Mouse (Mus musculus) T-helper 17 cell (primary cell): Measurements from ENCODE around the gene Malrd1.
"Not testable (repeated sequence)": the region's sequence is repeated elsewhere in the genome, so short reads cannot be mapped to it uniquely, and the experiment has no call there.

Source experiments
- in situ Hi-C, 2 experiments: fragments of 300-600 bp; cut with MboI, MseI; formaldehyde crosslinking; loops; 1 replicate in 1 of 2; 2 replicates in 1 of 2; pipeline ENCODE4 v1.15.1; 2025; ENCODE audit warnings: high pct_unique_total_duplicates in 2 of 2

Malrd1 gene

DNA sequence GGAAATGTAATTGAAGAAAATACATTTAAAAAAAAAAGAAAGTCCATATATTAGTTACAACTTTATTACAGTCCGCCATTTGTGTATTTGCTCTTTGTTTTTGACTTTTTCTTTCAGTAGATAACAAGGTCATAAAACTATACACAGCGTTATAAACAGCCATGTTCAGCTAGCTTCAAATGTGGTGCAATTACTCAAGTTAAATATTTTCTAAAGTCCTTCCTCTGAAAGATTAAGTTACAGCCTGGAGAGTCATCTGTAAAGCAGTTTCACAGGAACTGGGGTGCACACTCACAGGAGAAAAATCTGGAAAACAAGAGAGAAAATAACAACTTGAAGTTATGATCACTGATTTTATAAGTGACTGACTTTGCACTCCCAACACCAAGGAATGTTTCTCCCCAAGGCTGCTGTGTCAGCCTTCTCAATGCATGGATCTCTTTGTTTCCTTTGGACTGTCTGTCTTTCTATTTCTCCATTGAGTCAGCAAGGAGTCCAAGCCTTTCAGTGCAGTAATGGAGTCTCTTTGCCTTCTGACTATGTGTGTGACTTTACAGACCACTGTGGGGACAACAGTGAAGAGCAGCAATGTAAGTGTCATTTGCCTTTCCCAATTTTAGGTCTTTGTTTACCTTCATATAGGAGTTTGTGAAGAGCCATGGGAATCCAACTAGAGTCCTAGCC lies at the start of gene Malrd1:
Gene Malrd1, plus strand, starts transcription at position 239 of the 684 bp plus-strand sequence.
- in situ Hi-C loops, result no loop called here

DNA sequence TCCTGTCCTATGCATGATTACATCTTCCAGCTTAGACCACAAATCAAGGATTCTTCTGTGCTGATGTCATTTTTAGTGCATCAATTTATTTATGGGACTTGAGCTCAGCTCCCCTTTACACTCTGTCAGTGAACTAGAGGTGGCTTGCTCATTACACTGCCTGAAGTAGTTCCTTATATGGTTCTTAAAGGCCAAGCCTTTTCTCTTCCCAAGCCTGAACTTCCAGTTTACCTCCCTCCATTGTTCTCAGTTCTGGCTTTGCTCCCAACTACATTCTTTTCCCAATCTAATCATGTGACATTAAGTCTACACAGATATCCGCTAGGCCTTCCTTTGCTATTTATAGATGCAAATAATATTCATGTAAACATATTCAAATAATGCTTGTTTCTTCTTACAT lies 12.4 kb downstream of the Malrd1 start:
- in situ Hi-C loops, result no loop called here

DNA sequence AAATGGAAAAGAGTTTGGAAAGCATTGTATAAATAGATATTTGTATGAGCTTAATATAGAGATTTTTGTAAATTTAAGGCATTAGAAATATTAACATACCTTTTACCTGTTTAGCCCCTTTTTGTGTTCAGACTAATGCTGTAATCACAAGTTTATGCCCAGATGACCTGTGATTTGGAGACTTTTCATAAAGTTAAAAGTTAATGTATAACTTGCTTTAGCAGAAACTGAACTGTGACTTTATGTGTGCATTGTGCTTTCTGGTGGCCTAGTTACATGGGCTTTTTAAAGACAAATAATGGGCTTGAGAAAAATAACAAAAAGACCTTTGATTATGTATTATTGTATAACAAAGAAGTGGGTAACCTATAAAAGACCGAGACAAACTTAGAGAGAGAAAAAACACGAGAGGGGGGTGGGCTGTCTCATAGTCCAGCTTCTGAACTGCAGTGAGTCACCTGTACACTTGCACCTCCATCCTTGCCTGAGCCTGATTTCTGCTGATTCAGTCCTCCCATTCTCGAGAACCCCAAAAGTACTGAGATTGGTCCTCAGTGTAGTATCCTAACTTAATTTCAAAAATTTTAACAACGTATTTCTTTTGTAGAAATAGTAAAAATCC lies 87.2 kb downstream of the Malrd1 start:
- in situ Hi-C loops, result no loop called here

DNA sequence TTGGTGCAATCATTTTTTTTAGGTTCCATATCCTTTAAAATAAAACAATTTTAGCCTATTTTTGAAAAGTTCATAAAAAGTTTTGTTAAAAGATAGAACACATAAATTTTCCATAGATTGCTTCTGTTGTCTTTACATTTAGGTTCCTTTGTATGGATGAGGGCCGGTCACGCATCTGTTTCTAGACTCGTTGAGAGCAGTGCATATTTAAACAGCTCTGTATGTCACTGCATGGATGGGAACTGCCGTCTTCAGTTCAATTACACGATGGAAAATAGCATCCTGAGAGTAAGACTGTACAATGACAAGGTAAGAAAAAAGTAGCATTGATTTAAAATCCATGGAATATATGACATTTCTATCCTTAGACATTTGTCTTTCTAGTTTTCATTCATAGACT lies 87.7 kb downstream of the Malrd1 start:
- in situ Hi-C loops, result no loop called here

- in situ Hi-C loops, result no loop called here
Measured at GRCm38 (mm10) chr2:15635761-15636160, 109.5 kb downstream of the Malrd1 start.

GRCm38 (mm10) chr2:15643864-15644263 lies 117.6 kb downstream of the Malrd1 start:
- in situ Hi-C loops, result no loop called here

DNA sequence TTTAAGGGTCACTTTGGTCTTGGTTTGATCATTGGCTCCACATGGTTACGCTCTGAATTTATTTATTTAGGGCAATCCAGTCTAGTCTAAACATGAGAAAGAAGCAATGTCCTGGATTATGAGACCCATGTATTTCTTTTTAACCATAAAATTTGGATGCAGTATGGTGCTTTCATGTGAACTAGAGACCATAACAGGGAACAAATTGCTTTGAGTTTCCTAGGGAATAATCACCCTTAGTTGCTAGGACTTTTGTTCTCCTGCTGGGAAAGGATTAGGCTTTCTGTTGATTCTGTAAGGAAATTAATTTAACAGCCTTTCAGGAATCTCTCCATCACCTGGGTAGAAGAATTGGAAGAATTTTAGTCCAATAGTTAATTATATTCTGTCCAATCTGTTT lies 130.1 kb downstream of the Malrd1 start:
- in situ Hi-C loops, result no loop called here

GRCm38 (mm10) chr2:15702977-15703376 lies 176.7 kb downstream of the Malrd1 start:
- in situ Hi-C loops, result no loop called here

- in situ Hi-C loops, result no loop called here
Measured at GRCm38 (mm10) chr2:15740945-15741344, 214.7 kb downstream of the Malrd1 start.

GRCm38 (mm10) chr2:15744979-15745688 lies 218.9 kb downstream of the Malrd1 start:
- in situ Hi-C loops, result no loop called here

DNA sequence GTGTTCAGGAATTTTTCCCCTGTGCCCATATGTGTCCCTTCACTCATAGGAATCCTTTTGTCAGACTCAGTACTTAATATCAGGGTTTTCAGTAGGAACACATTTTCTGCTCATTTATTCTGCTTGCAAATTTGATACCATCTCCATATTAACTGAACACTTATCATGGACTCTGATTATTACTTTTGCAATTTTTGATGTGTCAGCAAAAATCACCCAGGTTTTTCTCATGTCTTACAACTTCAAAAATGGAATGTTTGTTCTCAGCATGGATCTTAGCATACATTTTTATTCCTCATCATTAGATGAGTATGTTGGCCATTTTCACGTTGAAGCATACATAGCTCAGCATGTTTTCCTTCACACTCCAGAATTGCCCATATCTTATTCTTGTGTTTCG lies 258.5 kb downstream of the Malrd1 start:
- in situ Hi-C loops, result no loop called here

- in situ Hi-C loops, result no loop called here
Measured at GRCm38 (mm10) chr2:15815724-15816123, 289.4 kb downstream of the Malrd1 start.

GRCm38 (mm10) chr2:15869380-15869779 lies 343.1 kb downstream of the Malrd1 start:
- in situ Hi-C loops, result no loop called here

DNA sequence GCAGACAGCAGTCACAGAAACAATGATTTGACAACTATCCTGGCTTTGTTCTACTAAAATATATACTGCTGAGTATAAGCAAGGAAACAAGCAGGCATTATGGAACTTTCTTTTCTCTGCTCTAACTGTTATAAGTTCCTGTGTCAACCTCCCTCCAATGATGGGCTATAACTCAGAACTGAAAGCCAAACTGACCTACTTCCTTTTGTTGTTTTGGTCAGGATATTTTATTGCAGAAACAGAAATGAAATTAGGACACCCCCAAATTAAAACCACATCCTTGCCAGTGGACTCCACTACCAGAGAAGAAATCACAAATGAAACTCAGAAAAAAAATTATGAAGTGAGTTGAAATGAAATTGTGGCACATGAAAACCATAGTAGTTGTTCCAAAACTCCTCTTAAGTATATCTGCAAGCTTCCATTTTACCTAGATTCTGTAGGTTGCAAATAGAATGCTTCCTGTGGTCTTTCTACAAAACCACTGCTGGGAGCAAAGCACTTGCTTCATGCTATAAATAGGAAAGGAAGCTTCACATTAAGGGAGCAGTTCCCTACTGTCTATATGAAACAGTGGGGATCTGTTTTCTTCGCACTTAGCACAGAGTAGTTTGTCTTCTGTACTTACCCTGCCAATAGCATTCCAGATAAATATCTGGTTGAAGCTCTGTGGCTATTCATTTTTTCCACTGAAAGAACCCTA lies 367.3 kb downstream of the Malrd1 start:
- in situ Hi-C loops, result no loop called here

GRCm38 (mm10) chr2:15925432-15925831 lies 399.2 kb downstream of the Malrd1 start:
- in situ Hi-C loops, result no loop called here

- in situ Hi-C loops, result no loop called here
Measured at GRCm38 (mm10) chr2:15926041-15926440, 399.8 kb downstream of the Malrd1 start.

DNA sequence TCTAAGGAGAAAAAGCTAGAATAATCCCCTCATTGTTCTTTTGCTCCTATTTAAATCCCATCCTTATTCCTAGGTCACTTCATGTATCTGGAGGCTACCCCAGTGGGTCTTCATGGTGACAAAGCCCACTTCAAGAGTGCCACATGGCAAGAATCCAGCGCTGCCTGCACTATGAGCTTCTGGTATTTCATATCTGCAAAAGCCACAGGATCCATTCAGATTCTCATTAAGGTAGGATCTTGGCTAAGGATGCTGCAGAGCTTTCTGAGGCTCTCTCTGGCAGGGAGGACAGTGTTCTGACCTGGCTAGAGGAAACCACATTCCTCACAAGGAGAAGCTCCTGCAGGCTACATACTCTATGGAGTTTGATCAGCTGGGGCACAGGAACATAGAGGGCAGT lies 405.2 kb downstream of the Malrd1 start:
- in situ Hi-C loops, result loop anchor here in 1 of 2 experiments (10.0 kb wide), 2 partner anchors 1123 to 1717 kb away; no protein-coding TSS in a partner anchor

- in situ Hi-C loops, result loop anchor here in 1 of 2 experiments (10.0 kb wide), 2 partner anchors 1123 to 1717 kb away; no protein-coding TSS in a partner anchor
Measured at GRCm38 (mm10) chr2:15931924-15932323, 405.6 kb downstream of the Malrd1 start.

DNA sequence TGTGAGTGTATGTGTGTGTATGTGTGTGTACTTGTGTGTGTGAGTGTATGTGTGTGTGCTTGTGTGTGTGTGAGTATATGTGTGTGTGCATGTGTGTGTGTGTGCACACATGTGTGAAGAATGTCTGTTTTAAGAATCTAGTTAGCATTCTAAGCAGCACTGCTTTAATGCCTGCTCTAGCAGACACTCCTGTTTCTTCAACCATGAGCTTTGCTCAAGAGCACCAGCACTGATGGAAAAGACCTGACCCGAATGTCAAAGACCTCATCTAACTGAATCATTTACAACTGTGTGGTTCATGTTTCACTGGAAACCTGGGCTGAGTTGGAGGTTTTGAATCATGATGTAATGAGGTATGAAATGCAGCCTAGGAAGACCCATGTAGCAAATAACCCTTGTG lies 406.1 kb downstream of the Malrd1 start:
- in situ Hi-C loops, result loop anchor here in 1 of 2 experiments (10.0 kb wide), 2 partner anchors 1122 to 1718 kb away; no protein-coding TSS in a partner anchor

- in situ Hi-C loops, result no loop called here
Measured at GRCm38 (mm10) chr2:16002925-16003324, 476.6 kb downstream of the Malrd1 start.

DNA sequence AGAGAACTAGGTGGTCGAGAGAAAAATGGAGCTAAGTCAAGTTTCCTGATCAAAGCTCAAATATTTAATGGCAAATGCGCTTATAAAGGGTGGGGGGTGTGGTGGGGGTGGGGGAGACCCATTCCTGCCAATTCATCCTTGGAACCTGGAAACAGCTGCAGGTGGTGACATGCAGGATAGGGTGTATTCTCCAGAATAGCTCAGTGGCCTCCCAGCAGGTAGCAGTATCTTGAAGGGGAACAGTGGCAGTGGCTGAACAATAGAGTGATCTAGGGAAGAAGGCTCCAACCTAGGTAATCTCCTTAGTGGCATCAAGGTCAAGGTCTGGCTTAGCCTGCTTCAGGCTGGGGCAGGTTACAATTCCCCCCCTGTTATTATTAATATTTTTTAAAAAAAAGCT lies 490.8 kb downstream of the Malrd1 start:
- in situ Hi-C loops, result not testable (repeated sequence)

DNA sequence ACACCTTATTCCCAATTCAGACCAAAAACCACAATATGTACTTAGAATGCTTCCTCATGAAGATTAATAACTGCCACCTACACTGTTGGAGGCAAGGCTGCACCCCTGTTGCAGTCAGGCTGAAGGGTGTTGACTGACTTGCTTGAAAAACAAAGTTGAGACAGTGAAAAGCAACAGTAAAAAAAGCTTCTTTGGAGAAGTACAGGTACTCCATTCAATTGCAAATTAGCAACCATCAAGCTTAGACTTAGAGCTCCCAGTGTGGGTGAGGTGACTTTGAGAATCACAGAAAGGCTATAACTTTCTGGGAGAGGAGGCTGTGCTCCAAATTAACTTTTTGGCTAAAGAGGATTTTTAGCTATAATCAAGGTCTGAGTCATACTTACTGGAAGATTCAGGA lies 491.4 kb downstream of the Malrd1 start:
- in situ Hi-C loops, result not testable (repeated sequence)
